Mouse (Mus musculus) liver, embryonic 14.5 days (tissue): ENCODE results near the gene Src.

Experiments
- CTCF ChIP-seq: IDR thresholded peaks from 2 replicates; pipeline ENCODE4 v1.5.1; 2016; ENCODE audit warnings: antibody characterized with exemption, low read depth, control low read depth
- EP300 ChIP-seq: IDR thresholded peaks from 2 replicates; pipeline ENCODE4 v1.6.1; 2016; ENCODE audit warnings: antibody characterized with exemption, low read depth

- TF ChIP-seq EP300 (no peak), CTCF (no peak)
Measured at GRCm38 (mm10) chr2:157472469-157472868, 54.2 kb downstream of the Src start.
